Mouse (Mus musculus) erythroblast, adult 5-6 weeks (primary cell): ENCODE data around the gene B3gnt5. TPM values are rescaled to one million over a fixed set of nuclear protein-coding genes. Genes with fewer than 3 reads are reported as not detected.
"Not testable (repeated sequence)": the region's sequence is repeated elsewhere in the genome, so short reads cannot be mapped to it uniquely, and the experiment has no call there.

Experiments used
- ATAC-seq: replicated peaks from 2 replicates; pipeline ENCODE4 v1.8.0; 2016; ENCODE audit warnings: moderate number of reproducible peaks, mild to moderate bottlenecking, moderate TSS enrichment, inconsistent platforms; ENCODE audit not compliant: poor library complexity, low FRiP score, severe bottlenecking
- total RNA-seq, 2 experiments: library from RNA; stranded (forward) in 1 of 2; stranded (reverse) in 1 of 2; fragments of 150-400 nt in 1 of 2; fragments of 200-764, 138-1000 nt in 1 of 2; gene quantifications; 2 replicates each; pipeline versions ENCODE4 v1.2.3 to v1.2.4; 2015 to 2017; ENCODE audit warnings: low replicate concordance in 2 of 2

B3gnt5 gene
- total RNA-seq (2015; ENCODE audit: low replicate concordance) (0.38 and 1.3 TPM in 2 replicates), total RNA-seq (2017; ENCODE audit: low replicate concordance) (1.1 and 3.1 TPM in 2 replicates)

DNA sequence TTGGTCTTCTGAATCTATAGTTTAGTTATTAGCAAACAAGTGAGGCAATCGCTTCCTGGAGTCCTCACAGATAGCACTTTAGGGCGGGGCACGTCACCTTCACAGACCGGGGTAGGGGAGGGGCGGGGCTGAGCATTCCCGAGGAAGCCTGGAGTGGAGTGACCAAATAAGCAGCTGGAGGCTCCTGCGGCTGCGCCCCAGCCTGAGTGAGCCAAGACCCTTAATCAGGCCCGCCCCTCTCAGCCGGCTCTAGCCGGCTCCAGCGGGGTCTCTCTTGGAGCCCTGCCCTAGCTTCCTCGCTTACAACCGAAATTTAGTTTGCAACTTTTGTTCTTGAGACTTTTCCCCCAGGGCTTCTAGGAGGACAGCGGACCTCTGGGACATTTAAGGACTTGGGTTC lies at the start of gene B3gnt5:
Gene B3gnt5, plus strand, starts transcription at position 135 of the 400 bp plus-strand sequence.
- ATAC-seq: no peak

- ATAC-seq: no peak
These were observed 39.0 kb upstream of the B3gnt5 start for GRCm38 (mm10) chr16:19720959-19721358.

DNA sequence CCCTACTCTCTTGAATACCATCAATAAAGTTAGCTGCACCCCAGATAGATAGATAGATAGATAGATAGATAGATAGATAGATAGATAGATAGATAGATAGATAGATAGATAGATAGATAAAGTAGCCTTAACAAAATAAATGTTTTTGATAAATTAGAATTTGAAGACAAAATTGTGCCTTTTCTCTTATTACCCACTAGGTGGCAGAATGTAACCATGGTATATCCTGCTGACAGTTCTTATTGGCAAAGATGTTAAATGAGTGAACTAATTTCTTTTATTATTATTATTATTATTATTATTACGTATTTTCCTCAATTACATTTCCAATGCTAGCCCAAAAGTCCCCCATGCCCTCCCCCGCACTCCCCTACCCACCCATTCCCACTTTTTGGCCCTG lies 35.9 kb upstream of the B3gnt5 start:
- not testable (repeated sequence) for ATAC-seq

DNA sequence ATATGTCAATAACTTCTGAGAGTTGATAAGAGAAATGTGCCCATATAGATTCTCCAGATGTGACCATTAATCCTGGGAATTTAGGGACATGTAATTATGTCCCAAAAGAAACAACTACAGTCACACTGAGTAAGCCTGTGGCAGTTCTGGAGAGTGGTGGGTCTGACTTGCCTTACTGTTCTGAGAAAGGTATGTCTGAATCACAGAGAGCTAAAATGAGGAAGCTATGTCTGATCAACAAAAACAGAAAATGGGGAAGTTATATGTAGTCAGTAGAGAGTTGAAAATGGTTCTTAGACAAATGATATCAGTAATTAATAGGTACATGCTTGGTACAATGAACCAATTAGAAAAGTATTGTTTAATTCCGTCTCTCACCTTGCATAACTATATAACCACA lies 27.1 kb upstream of the B3gnt5 start:
- ATAC-seq: no peak

DNA sequence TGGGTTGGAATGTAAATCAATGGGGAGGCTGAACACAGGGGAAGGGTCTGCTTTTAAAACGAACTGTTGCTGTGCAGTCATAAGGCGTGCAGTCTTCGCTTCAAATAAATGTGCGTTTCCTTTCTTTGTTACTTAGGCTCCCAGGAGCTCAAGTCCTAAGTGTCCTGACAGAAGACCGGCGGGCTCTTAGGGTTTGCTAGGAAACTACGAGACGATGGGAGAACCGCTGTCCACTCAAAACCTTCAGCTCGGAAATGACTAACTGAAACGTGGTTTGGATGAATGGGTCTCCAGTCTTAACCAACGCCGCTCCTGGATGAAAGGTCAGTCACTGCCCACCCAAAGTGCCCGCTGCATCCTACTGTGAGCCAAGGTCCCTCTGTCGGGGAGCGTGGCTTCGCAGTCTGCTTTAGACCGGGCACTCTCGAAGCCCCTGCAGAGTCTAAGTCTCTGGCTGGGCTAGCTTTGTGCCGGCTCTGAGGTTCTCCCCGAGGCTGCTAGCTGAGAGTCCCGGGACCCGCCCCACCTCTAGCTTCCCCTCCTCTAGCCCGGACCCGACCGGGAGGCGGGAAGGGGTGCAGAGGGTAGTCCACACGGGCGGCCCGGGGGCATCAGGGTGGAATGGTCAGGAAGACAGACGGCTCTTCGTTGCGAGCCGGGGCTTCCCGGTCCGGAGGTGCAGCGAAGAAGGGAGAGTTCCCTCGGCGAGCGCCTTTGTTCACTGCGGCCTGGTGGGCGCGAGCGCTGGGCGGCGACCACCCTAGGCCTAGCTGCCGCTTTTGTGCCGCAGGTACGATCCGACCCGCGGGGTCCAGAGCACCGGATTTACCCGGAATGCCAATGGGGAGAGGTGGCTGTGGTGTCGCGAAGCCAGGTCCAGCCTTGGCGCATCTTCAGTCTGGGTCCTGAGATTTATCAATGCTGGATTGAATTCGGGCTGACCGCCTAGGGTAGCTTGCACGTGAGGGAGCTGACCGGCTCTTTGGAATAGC lies 793 bp downstream of the B3gnt5 start:
- ATAC-seq: no peak

GRCm38 (mm10) chr16:19761691-19762090 lies 1.7 kb downstream of the B3gnt5 start:
- ATAC-seq: no peak

- ATAC-seq: no peak
These were observed 6.1 kb downstream of the B3gnt5 start for GRCm38 (mm10) chr16:19766107-19766506.

DNA sequence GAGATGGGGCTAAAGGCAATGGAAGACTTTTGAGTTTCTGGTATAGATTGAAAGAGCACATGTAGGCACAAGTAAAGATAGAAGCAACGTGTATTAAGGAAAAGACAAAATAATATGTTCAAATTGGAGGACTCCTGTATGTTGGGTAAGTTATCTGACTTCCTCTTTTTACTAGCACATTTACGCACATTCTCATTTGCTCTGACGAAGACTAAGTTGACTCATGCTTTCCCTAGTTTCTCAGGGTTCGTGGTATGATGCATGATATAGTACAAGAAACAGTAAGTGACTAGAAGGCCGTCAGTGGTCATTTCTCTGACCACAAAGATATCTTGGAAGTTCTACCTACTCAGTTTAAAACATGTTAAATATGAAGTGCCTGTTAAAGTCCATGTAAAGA lies 8.0 kb downstream of the B3gnt5 start:
- no peak for ATAC-seq

DNA sequence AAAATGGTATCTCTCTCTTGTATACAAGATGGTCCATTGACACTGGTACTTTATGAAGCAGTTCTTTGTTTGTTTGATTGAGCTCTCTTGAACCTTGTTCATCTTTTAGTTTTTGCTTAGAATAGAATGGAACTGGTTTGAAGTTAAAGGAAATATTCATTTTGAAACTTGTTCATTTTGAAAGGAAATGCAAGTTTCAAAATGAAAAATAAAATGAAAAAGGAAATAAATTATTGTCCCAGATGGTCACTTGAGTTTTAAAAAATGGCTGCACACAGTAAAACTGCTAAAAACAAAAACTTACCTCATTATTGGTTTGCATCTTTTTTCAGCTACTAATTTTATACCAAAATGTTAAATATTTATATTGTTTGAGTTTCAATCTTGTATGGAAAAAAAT lies 12.0 kb downstream of the B3gnt5 start:
- no peak for ATAC-seq

- ATAC-seq: no peak
These were observed 26.5 kb downstream of the B3gnt5 start for GRCm38 (mm10) chr16:19786386-19787090.

GRCm38 (mm10) chr16:19789914-19790313 lies 29.9 kb downstream of the B3gnt5 start:
- no peak for ATAC-seq

DNA sequence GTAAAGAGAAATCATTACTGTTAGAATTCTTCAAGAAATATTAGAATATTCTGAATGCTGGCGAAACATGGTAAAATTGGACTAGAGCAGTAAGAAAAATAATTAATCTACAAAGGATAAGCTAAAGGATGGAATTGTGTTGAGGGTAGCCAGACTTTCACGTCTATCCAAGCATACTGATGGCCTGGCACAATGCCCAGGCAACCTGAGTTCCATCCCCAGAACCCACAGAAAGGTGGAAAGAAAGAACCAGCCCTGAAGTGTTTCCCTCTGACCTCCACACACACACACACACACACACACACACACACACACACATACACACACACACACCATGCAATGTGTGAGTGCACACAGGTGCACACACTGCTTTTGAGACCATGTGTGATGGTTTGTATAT lies 58.8 kb downstream of the B3gnt5 start:
- ATAC-seq: no peak

Other genes with a start within 250 kb of the B3gnt5 start
- not detected in 2 replicates for gene Olfr167, start 237.9 kb upstream of the B3gnt5 start, total RNA-seq (2015; ENCODE audit: low replicate concordance)
- not detected in 2 replicates for gene Olfr167, start 237.9 kb upstream of the B3gnt5 start, total RNA-seq (2017; ENCODE audit: low replicate concordance)
- not detected in 2 replicates for gene Olfr168, start 224.7 kb upstream of the B3gnt5 start, total RNA-seq (2015; ENCODE audit: low replicate concordance)
- gene Olfr168, start 224.7 kb upstream of the B3gnt5 start, total RNA-seq (2017; ENCODE audit: low replicate concordance): not detected in 2 replicates
- not detected in 2 replicates for gene Olfr169, start 188.4 kb upstream of the B3gnt5 start, total RNA-seq (2015; ENCODE audit: low replicate concordance)
- gene Olfr169, start 188.4 kb upstream of the B3gnt5 start, total RNA-seq (2017; ENCODE audit: low replicate concordance): not detected in 2 replicates
- gene Olfr170, start 148.3 kb upstream of the B3gnt5 start, total RNA-seq (2015; ENCODE audit: low replicate concordance): not detected in 2 replicates
- gene Olfr170, start 148.3 kb upstream of the B3gnt5 start, total RNA-seq (2017; ENCODE audit: low replicate concordance): not detected in 2 replicates
- gene Olfr171, start 130.3 kb upstream of the B3gnt5 start, total RNA-seq (2015; ENCODE audit: low replicate concordance): not detected in 2 replicates
- gene Olfr171, start 130.3 kb upstream of the B3gnt5 start, total RNA-seq (2017; ENCODE audit: low replicate concordance): not detected in 2 replicates
- gene Lamp3, start 53.8 kb upstream of the B3gnt5 start, total RNA-seq (2015; ENCODE audit: low replicate concordance): not detected in 2 replicates
- gene Lamp3, start 53.8 kb upstream of the B3gnt5 start, total RNA-seq (2017; ENCODE audit: low replicate concordance): not detected in 2 replicates
- 9.8 and 14.6 TPM in 2 replicates for gene Klhl6, start 222.8 kb downstream of the B3gnt5 start, total RNA-seq (2015; ENCODE audit: low replicate concordance)
- 15.8 and 27.2 TPM in 2 replicates for gene Klhl6, start 222.8 kb downstream of the B3gnt5 start, total RNA-seq (2017; ENCODE audit: low replicate concordance)